Mouse (Mus musculus) embryonic facial prominence, embryonic 15.5 days (tissue): ENCODE data around the gene Nav2. TPM values are rescaled to one million over a fixed set of nuclear protein-coding genes. Genes with fewer than 3 reads are reported as not detected.

Experiments
- ATAC-seq: fragments of 200-750 bp; cut with Nextera tagmentation; 2 replicates; pipeline ENCODE4 v1.8.0; 2017; ENCODE audit warnings: low read depth, moderate TSS enrichment; ENCODE audit not compliant: insufficient number of reproducible peaks, low FRiP score, low TSS enrichment
- H3K27ac ChIP-seq: fragments of 300-500 bp; sonication (generic); replicated peaks from 2 replicates; pipeline ENCODE4 v1.5.1; 2015; ENCODE audit warnings: mild to moderate bottlenecking, inconsistent platforms
- H3K27me3 ChIP-seq: fragments of 300-500 bp; sonication (generic); 2 replicates; pipeline ENCODE4 v1.6.1; 2015; ENCODE audit warnings: inconsistent platforms
- H3K36me3 ChIP-seq: fragments of 300-500 bp; sonication (generic); 2 replicates; pipeline ENCODE4 v1.6.1; 2015; ENCODE audit warnings: mild to moderate bottlenecking, inconsistent platforms
- H3K4me1 ChIP-seq: fragments of 300-500 bp; sonication (generic); 2 replicates; pipeline ENCODE4 v1.6.1; 2015; ENCODE audit warnings: inconsistent platforms
- H3K4me2 ChIP-seq: fragments of 300-500 bp; sonication (generic); replicated peaks from 2 replicates; pipeline ENCODE4 v1.6.1; 2015; ENCODE audit warnings: mild to moderate bottlenecking, inconsistent platforms
- H3K4me3 ChIP-seq: fragments of 300-500 bp; sonication (generic); replicated peaks from 2 replicates; pipeline ENCODE4 v1.5.1; 2015; ENCODE audit warnings: mild to moderate bottlenecking, inconsistent platforms
- H3K9ac ChIP-seq: fragments of 300-500 bp; sonication (generic); 2 replicates; pipeline ENCODE4 v1.6.1; 2015; ENCODE audit warnings: inconsistent platforms
- H3K9me3 ChIP-seq: fragments of 300-500 bp; sonication (generic); replicated peaks from 2 replicates; pipeline ENCODE4 v1.6.1; 2016; ENCODE audit warnings: inconsistent platforms
- WGBS: fragments of 180-500 bp; shearing (Covaris S2); methylation state at CpG from one replicate; pipeline ENCODE4 v1.1.7; 2015; 5-methylcytosine and 5-hydroxymethylcytosine counted together
- polyA plus RNA-seq: library from polyadenylated mRNA; unstranded; fragments of >200 nt; fragmentation: Nextera tagmentation; extraction: Ambion mirVana; gene quantifications from 2 replicates; pipeline ENCODE4 v1.2.1, GENCODE M21; 2015

Nav2 gene
- polyA plus RNA-seq, 1 experiment from 2014 or later, result 23.4 TPM

GRCm38 (mm10) chr7:49493210-49493609, 584.7 kb downstream of the Nav2 start:
- H3K4me1 ChIP-seq, result peaks cover 17% of the 10 kb centered on the region
- H3K4me3 ChIP-seq, result no peak overlapping the region
- no peak overlapping the region for H3K9ac ChIP-seq
- peaks cover 20% of the 10 kb centered on the region for H3K36me3 ChIP-seq
- no peaks in the 10 kb centered on the region for H3K9me3 ChIP-seq
- H3K27ac ChIP-seq, result no peak overlapping the region
- no peak for ATAC-seq
- no peak overlapping the region for H3K4me2 ChIP-seq
- WGBS, result 92% methylated on average over 4 of the region's 4 CpGs
- H3K27me3 ChIP-seq, result no peaks in the 10 kb centered on the region

DNA sequence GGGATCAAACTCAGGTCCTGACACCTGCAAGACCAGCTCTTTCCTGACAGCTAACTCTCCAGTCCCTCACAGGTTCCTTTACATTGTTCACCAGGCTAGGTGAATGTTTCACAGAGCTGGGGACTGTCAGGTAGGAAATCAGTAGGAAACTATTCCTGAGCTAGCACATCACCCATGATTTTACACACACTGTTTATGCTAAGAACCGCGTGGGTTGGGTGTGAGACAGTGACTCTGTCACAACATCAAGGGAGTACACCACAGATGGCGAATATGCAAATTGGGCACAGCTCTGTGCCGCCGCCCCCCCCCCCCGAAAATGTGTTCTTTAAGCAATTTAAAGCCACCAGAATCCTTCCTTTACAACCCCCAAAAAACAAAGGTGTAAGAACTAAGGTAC, 586.1 kb downstream of the Nav2 start:
- 81% methylated on average over 6 of the region's 6 CpGs for WGBS
- no peak overlapping the region for H3K4me2 ChIP-seq
- H3K9me3 ChIP-seq, result no peaks in the 10 kb centered on the region
- peaks cover 20% of the 10 kb centered on the region for H3K36me3 ChIP-seq
- no peaks in the 10 kb centered on the region for H3K27me3 ChIP-seq
- H3K27ac ChIP-seq, result no peak overlapping the region
- peaks cover 17% of the 10 kb centered on the region for H3K4me1 ChIP-seq
- no peak overlapping the region for H3K9ac ChIP-seq
- H3K4me3 ChIP-seq, result no peak overlapping the region
- no peak for ATAC-seq

DNA sequence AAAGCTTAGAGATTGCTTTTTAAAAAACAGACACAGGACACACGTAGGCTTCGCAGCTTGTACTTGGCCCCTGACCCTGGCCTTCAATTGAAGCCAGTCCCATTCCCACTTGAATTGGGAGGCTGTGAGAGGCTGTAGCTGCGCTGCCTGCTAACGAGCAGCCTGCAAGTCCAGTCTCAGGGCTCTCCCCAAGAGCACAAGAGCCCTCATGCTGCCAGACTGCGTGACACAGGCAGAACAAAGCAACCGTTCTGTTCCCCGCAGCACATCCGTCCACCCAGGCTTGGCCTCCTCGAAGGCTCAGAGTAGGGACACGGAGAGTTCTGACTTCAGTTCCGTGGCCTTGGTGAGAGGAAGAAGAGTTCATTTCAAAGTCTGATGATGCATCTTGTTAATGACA, 587.6 kb downstream of the Nav2 start:
- Histone ChIP-seq H3K4me1 (peaks cover 17% of the 10 kb centered on the region), H3K9ac (no peak overlapping the region), H3K36me3 (peaks cover 20% of the 10 kb centered on the region), H3K9me3 (no peaks in the 10 kb centered on the region), H3K4me3 (no peak overlapping the region), H3K27ac (no peak overlapping the region; the same call in 1 of the 2 replicates), H3K4me2 (no peak overlapping the region), H3K27me3 (no peaks in the 10 kb centered on the region)
- ATAC-seq, result no peak
- 34% methylated on average over 11 of the region's 11 CpGs for WGBS

GRCm38 (mm10) chr7:49496766-49497425, 588.4 kb downstream of the Nav2 start:
- Histone ChIP-seq H3K27me3 (no peaks in the 10 kb centered on the region), H3K4me2 (peak overlapping the region; percentile 22; the same call in 1 of the 2 replicates), H3K9ac (no peak overlapping the region), H3K27ac (no peak overlapping the region), H3K4me3 (no peak overlapping the region), H3K4me1 (peaks cover 17% of the 10 kb centered on the region), H3K9me3 (no peaks in the 10 kb centered on the region), H3K36me3 (peaks cover 14% of the 10 kb centered on the region; the same call in 1 of the 2 replicates)
- ATAC-seq, result 0 out of 2 replicates have a peak, but pooled peaks have one; percentile 60
- 21% methylated on average over 13 of the region's 13 CpGs for WGBS

- 56% methylated on average over 4 of the region's 4 CpGs for WGBS
Observed at GRCm38 (mm10) chr7:49497426-49497892, 588.9 kb downstream of the Nav2 start.

DNA sequence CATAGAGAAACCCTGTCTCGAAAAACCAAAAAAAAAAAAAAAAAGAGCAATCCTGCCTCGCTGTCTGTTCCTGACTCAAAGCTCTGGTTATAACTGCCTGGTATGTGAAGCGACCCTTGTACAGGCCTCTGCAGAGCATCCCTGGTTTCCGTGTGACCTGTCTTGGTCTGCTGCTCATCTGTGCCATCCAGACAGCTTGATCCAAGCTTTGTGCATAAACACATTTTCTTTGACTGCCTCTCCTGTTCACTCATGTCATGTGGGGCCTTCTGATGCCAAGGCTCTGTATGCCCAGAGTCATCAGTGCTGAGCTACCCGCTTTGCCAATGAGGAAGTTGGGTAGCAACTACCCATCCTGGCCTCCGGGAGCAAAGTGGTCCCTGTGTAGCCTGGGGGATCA, 591.1 kb downstream of the Nav2 start:
- Histone ChIP-seq H3K9me3 (no peaks in the 10 kb centered on the region), H3K4me3 (no peak overlapping the region), H3K27ac (no peak overlapping the region), H3K4me1 (peaks cover 20% of the 10 kb centered on the region), H3K4me2 (no peak overlapping the region), H3K36me3 (no peaks in the 10 kb centered on the region), H3K9ac (no peak overlapping the region), H3K27me3 (no peaks in the 10 kb centered on the region)
- WGBS, result 81% methylated on average over 6 of the region's 6 CpGs
- no peak for ATAC-seq

More at GRCm38 (mm10) chr7:49497426-49497892, 588.9 kb downstream of the Nav2 start:
- Histone ChIP-seq H3K36me3 (peaks cover 10% of the 10 kb centered on the region; the same call in 1 of the 2 replicates), H3K4me2 (no peak overlapping the region), H3K9me3 (no peaks in the 10 kb centered on the region), H3K4me3 (no peak overlapping the region), H3K27me3 (no peaks in the 10 kb centered on the region), H3K9ac (no peak overlapping the region), H3K27ac (no peak overlapping the region), H3K4me1 (peaks cover 17% of the 10 kb centered on the region)
- ATAC-seq, result no peak

DNA sequence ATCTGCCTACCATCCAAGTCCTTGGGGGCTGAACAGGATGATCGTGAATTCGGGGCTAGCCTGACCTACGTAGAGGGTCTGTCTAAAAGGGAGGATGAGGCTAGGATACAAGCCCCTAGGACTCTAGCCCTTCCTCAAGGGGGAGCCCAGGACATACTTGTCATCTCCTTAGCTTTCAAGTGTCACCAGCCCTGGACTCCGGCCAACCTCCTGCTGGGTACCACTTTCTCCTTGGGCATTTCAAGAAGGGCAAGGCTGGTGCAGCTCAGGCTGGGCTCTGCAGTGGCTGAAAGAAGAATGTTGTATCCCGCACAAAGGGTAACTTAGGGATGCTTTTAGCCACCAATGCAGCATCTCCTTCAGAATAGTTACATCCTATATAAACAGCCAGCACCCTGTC, 592.4 kb downstream of the Nav2 start:
- no peak for ATAC-seq
- H3K36me3 ChIP-seq, result no peaks in the 10 kb centered on the region
- WGBS, result 94% methylated on average over 5 of the region's 5 CpGs

GRCm38 (mm10) chr7:49503419-49503818, 594.9 kb downstream of the Nav2 start:
- no peaks in the 10 kb centered on the region for H3K36me3 ChIP-seq
- no peak for ATAC-seq
- peaks cover 10% of the 10 kb centered on the region for H3K4me1 ChIP-seq
- no peaks in the 10 kb centered on the region for H3K27me3 ChIP-seq
- H3K9ac ChIP-seq, result no peak overlapping the region
- no peak overlapping the region for H3K27ac ChIP-seq
- no peak overlapping the region for H3K4me3 ChIP-seq
- 73% methylated on average over 8 of the region's 8 CpGs for WGBS
- no peak overlapping the region for H3K4me2 ChIP-seq
- H3K9me3 ChIP-seq, result no peaks in the 10 kb centered on the region

More for the DNA sequence above, 592.4 kb downstream of the Nav2 start:
- Histone ChIP-seq H3K9ac (no peak overlapping the region), H3K9me3 (no peaks in the 10 kb centered on the region), H3K4me3 (no peak overlapping the region), H3K4me2 (no peak overlapping the region), H3K27me3 (no peaks in the 10 kb centered on the region), H3K4me1 (peaks cover 25% of the 10 kb centered on the region), H3K27ac (no peak overlapping the region)

GRCm38 (mm10) chr7:49503881-49504280, 595.4 kb downstream of the Nav2 start:
- peaks cover 14% of the 10 kb centered on the region for H3K4me1 ChIP-seq

GRCm38 (mm10) chr7:49504297-49504696, 595.8 kb downstream of the Nav2 start:
- Histone ChIP-seq H3K27ac (no peak overlapping the region), H3K36me3 (no peaks in the 10 kb centered on the region), H3K9me3 (no peaks in the 10 kb centered on the region), H3K4me1 (peaks cover 15% of the 10 kb centered on the region), H3K27me3 (no peaks in the 10 kb centered on the region), H3K9ac (no peak overlapping the region), H3K4me3 (no peak overlapping the region), H3K4me2 (no peak overlapping the region)
- 19% methylated on average over 3 of the region's 3 CpGs for WGBS
- ATAC-seq, result no peak

More at GRCm38 (mm10) chr7:49503881-49504280, 595.4 kb downstream of the Nav2 start:
- no peak; the same call in 1 of the 2 replicates for ATAC-seq
- Histone ChIP-seq H3K27ac (no peak overlapping the region), H3K4me2 (no peak overlapping the region), H3K27me3 (no peaks in the 10 kb centered on the region), H3K4me3 (no peak overlapping the region), H3K9ac (no peak overlapping the region), H3K36me3 (no peaks in the 10 kb centered on the region), H3K9me3 (no peaks in the 10 kb centered on the region)
- 41% methylated on average over 2 of the region's 2 CpGs for WGBS

DNA sequence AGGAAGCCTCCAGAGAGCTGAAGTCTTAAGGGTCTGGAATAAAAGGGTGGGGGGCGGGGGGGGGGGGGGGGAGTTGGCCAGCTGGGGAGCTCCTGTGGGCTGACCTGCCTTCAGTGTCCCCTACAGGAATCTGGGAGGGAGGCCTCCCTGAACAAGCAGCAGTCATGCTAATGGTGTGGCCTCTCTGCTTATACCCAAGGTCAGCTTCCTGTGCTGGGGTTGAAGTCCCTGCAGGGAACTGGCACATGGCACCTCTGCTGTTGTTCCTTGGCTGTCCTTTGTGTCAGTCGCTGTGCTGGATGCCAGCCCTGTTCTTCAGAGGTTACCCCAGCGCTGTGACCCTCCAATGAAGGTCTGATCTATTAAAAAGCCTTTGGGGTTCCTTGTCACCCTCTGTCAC, 596.5 kb downstream of the Nav2 start:
- no peak overlapping the region for H3K4me2 ChIP-seq
- no peaks in the 10 kb centered on the region for H3K27me3 ChIP-seq
- no peaks in the 10 kb centered on the region for H3K36me3 ChIP-seq
- H3K27ac ChIP-seq, result no peak overlapping the region
- no peak overlapping the region for H3K4me3 ChIP-seq
- no peak overlapping the region for H3K9ac ChIP-seq
- H3K4me1 ChIP-seq, result peaks cover 15% of the 10 kb centered on the region
- no peaks in the 10 kb centered on the region for H3K9me3 ChIP-seq
- 20% methylated on average over 3 of the region's 3 CpGs for WGBS
- ATAC-seq, result no peak
